Mouse (Mus musculus): ENCODE measurements around the gene Gm10277.

Gm10277 gene

GRCm38 (mm10) chr11:77787707-77788106 is at the start of gene Gm10277:
TSS of gene Gm10277 (minus strand) at chr11:77787747.
- DNase-seq (ENCODE audit: low read depth), result no peak

DNA sequence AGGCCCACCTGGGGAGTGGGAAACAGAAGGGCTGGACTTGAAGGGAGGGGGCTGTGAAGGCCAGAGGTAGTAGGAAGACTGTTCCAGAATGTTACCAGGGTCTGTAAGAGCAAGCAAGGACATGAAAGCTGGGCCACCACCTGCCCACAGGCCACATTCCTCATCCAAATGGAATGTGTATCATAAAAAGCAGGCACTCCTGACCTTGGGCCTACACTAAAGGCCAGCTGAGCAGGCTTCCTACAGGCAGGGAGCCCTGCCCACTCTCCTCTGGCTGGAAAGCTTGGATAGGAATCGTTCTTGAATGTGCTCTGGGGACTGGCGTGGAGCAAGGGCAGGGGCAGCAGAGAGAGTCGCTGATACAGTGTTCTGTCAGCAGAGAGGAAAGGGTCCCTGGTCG is 49.2 kb upstream of the Gm10277 start:
- no peak for DNase-seq (ENCODE audit: low read depth)

DNA sequence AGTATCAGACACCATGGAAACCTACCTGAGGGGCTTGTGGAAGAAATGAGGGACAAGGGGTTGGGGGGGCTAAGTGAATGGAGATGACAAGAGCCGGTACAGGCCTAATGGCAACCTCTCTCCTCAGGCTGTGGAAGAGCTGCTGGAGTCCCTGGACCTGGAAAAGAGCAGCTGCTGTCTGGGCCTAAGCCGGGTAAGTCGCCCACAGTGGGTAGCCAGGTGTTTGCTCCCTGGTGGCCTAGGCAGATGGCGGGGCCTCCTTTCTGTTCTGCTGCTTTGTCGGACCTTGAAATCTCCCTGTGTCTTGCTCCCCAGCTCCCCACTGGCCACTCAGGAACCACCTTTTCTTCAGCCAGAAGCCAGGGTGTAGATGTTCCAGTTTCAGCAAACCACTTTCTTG is 48.7 kb upstream of the Gm10277 start:
- no peak for DNase-seq (ENCODE audit: low read depth)

DNA sequence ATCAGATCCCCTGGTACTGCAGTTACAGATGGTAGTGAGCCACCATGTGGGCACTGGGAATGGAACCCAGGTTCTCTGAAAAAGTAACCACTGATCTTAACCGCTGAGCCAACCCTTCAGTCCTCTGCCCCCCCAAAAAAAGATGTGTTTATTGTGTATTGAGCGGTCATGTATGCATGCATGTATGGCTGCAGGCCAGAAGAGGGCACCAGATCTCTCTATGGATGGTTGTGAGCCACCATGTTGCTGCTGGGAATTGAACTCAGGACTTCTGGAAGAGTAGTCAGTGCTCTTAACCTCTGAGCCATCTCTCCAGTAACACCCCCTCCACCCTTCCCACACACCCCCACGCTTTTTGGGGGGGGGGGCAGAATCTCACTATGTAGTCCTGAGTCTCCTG is 47.6 kb upstream of the Gm10277 start:
- no peak for DNase-seq (ENCODE audit: low read depth)

DNA sequence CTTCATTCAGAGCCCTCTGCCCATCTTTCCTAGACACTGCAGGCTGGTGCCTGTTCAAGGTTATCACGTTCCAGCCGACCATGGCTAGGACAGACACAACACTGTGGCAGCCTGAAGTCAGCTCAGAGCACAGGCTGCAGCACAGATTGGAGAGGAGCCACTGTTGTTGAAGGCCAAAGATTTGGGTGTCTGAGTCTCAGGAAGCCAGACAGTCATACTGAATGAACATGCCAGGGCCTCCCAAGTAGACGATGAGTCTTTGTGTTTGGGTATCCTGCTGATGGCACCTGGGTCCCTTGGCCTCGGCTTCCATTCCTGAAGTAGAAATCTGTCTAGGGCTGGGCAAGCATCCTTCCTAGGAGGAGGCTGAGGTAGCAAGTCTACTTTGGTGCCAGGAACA is 45.0 kb upstream of the Gm10277 start:
- DNase-seq (ENCODE audit: low read depth), result no peak

DNA sequence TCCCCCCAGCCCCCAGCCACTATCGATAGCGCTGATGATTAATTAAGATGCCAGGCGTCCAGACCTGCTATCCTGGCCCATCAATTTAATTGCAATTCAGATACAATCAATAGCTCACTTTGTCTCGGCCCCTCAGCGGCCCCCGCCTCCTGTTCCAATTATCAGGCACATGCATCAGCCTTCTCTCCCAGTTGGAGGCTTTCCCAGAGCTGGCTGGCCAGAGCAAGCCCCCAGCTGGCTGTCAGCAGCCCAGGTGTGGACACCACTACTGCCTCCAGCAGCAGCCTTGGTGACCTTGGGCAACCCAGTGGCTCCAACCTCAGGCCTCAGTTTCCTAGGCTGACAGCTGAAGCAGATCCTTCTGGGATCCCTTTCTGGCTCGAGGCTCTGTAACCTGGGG is 43.3 kb upstream of the Gm10277 start:
- no peak for DNase-seq (ENCODE audit: low read depth)

- no peak for DNase-seq (ENCODE audit: low read depth)
These were observed 41.7 kb upstream of the Gm10277 start for GRCm38 (mm10) chr11:77829043-77829841.

- DNase-seq (ENCODE audit: low read depth), result no peak
These were observed 40.6 kb upstream of the Gm10277 start for GRCm38 (mm10) chr11:77828163-77828562.

- DNase-seq (ENCODE audit: low read depth), result no peak
These were observed 39.9 kb upstream of the Gm10277 start for GRCm38 (mm10) chr11:77827241-77827995.

- no peak for DNase-seq (ENCODE audit: low read depth)
These were observed 38.8 kb upstream of the Gm10277 start for GRCm38 (mm10) chr11:77826311-77826710.

GRCm38 (mm10) chr11:77825853-77826252 is 38.3 kb upstream of the Gm10277 start:
- no peak for DNase-seq (ENCODE audit: low read depth)

GRCm38 (mm10) chr11:77822781-77823180 is 35.2 kb upstream of the Gm10277 start:
- no peak for DNase-seq (ENCODE audit: low read depth)

GRCm38 (mm10) chr11:77821648-77822047 is 34.1 kb upstream of the Gm10277 start:
- no peak for DNase-seq (ENCODE audit: low read depth)

DNA sequence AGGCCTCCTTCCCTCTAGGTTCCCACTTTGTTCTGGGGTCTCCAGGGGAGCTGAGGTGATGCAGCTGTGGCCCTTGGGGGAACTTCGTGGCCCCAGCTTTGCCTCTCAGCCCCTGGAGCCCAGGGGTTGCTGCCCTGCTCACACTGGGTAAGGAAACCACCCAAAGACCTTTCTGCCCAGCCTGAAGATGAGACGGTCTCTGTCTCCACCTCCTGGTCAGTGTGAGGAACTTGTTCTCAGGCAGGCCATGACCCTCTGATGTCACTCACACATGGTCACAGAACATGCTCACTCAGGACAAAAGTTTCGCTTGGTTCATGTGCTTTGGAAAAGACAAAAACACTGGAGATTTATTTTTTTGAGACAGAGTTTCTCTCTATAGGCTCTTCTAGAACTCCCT is 28.5 kb upstream of the Gm10277 start:
- no peak for DNase-seq (ENCODE audit: low read depth)

- DNase-seq (ENCODE audit: low read depth), result no peak
These were observed 26.4 kb upstream of the Gm10277 start for GRCm38 (mm10) chr11:77813969-77814368.

DNA sequence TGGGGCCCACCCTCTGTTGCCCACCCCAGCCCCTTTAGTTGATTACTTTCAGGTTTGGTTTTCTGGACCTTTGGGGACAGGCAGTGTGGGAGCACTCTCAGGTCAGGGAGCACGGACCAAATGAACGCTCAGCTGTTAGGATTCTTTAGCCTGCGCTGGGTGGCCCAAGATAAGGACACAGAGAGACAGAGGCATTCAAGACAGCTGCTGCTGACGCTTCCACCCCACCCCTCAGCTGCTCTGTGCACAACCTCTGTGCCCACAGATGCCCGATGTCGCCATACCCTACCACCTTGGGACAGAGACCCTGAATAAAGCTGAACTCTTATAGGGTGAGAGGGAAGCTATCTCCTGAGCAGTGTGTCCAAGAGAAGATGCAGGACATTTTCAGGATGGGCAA is 22.5 kb upstream of the Gm10277 start:
- DNase-seq (ENCODE audit: low read depth), result no peak

- no peak for DNase-seq (ENCODE audit: low read depth)
These were observed 21.7 kb upstream of the Gm10277 start for GRCm38 (mm10) chr11:77809215-77809614.

- no peak for DNase-seq (ENCODE audit: low read depth)
These were observed 20.5 kb upstream of the Gm10277 start for GRCm38 (mm10) chr11:77808051-77808465.

DNA sequence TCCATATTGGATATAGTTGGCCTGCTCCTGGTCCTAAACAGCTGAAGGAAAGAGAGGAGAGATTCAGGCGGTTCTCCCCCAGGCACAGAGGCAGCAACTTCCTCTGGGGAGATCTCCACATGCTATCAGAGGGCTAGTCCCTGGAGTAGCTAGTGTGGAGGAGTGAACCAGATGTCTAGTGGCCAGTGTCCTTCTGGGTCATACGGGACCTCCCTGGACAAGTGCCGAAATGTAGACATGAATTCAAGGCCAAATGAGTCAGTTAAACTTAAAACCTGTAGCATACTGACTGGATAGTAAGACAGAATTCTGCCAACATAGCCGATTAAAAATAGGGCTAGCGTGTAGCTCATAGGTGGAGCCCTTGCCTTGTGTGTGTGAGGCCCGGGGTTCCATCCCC is 19.3 kb upstream of the Gm10277 start:
- no peak for DNase-seq (ENCODE audit: low read depth)

DNA sequence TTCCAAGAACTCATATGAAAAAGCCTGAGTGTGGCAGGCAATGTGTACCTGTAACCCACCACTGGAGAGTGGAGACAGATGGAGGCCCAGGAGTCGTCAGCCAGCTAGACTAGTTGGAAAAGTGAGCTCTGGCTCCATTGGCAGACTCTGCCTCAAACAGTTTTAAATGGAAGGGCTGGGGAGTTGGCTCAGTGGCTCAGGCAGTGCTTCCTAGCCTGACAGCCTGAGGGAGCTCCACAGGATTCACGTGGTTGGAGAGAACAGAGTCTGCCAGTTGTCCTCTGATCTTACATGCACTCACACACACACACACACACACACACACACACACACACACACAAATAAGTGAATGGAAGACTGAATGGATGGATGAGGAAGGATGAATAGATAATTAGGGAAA is 18.7 kb upstream of the Gm10277 start:
- no peak for DNase-seq (ENCODE audit: low read depth)

- DNase-seq (ENCODE audit: low read depth), result no peak
These were observed 14.9 kb upstream of the Gm10277 start for GRCm38 (mm10) chr11:77802341-77802865.

DNA sequence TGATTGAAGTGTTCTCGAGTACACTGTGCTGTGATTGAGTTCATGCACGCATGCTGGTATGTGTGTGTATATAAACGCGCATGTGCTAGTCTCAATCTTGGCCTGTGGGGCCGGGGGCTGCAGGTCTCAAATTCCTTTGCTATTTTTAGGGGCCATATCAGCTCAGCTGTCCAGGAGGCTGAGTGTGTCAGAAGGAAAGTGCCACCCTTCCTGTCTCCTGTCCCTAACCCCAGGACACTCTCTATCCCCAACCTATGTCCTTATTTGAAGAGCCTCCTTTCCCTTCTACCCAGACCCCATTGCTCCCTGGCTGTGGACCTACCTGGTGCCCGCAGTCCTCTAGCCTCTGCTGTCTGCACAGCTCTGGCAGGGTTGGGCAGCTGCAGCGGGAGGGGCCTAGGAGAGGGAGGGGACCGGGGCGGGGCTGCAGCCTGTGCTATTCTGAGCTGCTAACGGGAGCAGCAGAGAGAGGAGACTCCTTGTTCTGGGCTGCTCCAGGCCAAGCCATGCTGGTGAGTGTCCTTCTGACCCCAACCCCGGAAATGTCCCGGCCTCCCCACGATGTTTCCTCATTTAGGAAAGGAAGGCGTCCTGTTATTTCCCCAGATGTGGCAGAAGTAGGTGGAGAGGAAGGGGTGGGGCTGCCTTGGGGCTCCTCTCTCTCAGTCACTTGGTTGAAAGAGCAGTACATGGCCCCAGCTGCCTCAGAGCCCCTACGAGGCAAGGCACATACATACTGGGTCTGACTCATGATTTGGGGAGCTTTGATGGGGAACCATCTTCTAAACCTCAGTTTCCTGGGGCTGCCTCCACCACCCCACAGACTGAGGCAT is 13.5 kb upstream of the Gm10277 start:
- DNase-seq (ENCODE audit: low read depth), result no peak

Measured in fibroblast of lung, adult 2 months (primary cell).